In the genomic region with DNA sequence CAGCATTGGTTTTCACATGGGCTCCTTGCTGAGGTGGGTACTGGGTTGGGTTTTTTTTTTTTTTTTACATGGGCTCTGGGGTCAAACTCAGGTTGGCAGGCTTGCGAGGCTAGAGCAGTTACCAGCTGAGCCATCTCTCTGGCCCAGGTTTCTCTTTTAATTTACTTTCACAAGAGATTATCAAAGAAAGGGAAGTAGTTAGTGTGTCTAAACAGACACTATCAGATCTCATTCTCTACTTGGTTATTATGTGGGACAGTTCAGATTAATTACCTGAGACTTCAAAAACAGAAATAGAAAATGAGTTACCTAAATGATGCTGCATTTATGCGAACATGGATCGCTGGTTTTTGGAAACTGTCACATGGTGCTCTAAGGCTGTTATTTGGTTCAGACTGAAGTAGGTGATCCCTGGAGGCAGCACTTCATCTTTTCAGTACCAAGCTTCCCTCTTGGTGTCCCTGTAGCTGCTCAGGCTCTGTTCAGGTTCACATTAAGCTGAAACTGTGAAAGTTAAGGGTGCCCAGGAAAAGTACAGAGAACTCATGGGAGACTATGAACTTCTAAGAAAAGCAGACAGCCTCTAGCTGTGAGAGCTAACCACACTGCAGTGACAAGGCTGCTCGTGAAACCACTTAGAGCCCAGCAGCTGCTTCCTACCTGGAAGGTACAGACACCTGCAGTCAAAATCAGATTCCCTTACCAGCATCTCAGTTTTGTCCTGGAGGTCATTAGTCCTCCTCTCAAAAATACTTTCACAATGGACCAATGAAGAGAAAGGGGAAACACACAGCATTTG, we compare ENCODE assay signal across 10 mouse cellular contexts.
"Had no signal": no experiment of that assay in that cellular context is flagged by ENCODE, and none has a peak within 500 bp of the region (broad histone marks: within the 10 kb centered on the region; RNA-seq: fewer than 3 reads in every experiment).

No protein-coding gene starts in this region.

- DNase-seq: kidney, adult 18-20 months; kidney, postnatal 10 days; lung, adult 2 months; lung, postnatal 36 days; right cerebral cortex, adult 18-20 months; right cerebral cortex, postnatal 25 days; thymus, adult 18-20 months; thymus, postnatal 36 days had no signal

- ATAC-seq: lung, postnatal 0 days; midbrain, embryonic 15.5 days had no signal
